Mouse (Mus musculus) bone marrow macrophage, adult 2 months (primary cell): Measurements from ENCODE around the gene Zpr1.

Source experiments
- CTCF ChIP-seq: IDR thresholded peaks from 2 replicates; pipeline ENCODE4 v1.5.1; 2012; ENCODE audit warnings: low read depth, mild to moderate bottlenecking, low read length, moderate library complexity
- POLR2A ChIP-seq: IDR thresholded peaks from 2 replicates; pipeline ENCODE4 v1.6.1; 2012; ENCODE audit warnings: mild to moderate bottlenecking, low read depth, low read length, borderline replicate concordance

DNA sequence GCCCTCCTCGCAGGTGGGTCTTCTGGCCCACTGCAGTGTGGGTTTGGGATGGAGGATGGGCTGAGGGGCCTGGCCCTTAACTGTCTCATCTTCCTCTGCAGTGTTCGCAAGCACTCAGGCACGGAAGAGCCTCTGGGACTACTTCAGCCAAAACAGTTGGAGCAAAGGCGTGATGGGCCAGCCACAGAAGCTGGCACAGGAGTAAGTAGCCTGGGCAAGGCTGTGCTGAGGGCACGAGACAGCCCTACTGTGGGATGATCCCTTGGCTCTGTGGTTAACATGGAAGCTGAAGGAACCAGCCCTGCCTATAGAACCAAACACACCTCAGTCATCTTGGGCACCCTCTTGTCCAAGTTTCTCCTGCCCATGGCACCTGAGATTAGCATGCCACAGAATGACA, 3.7 kb upstream of the Zpr1 start:
- TF ChIP-seq CTCF (no peak), POLR2A (no peak)
